Mouse (Mus musculus): Measurements from ENCODE around the gene Pcdh15. TPM values are rescaled to one million over a fixed set of nuclear protein-coding genes. Genes with fewer than 3 reads are reported as not detected.

The Pcdh15 gene
- under 1 TPM in 1 of 2 experiments, not detected in 1; 0.11 TPM for polyA plus RNA-seq (2012; fragmentation: generic; extraction: Trizol)

GRCm38 (mm10) chr10:73098966-73099845 is at the start of gene Pcdh15:
TSS of gene Pcdh15 (plus strand) at chr10:73099342.

All from C3H10T1/2 (cell line).